Mouse (Mus musculus) monocyte, adult 2 months (primary cell): ENCODE results near the gene Abcb11.

Experiments used
- DNase-seq, 2 experiments: peaks; one replicate each; pipeline ENCODE4 v3.0.0; 2022; ENCODE audit warnings: low spot score in 2 of 2, low read depth in 1 of 2

Abcb11 gene

GRCm38 (mm10) chr2:69191059-69191458 is 151.4 kb downstream of the Abcb11 start:
- DNase-seq, result no peak

GRCm38 (mm10) chr2:69189222-69189621 is 153.2 kb downstream of the Abcb11 start:
- no peak for DNase-seq

- DNase-seq, result no peak
These were observed 153.7 kb downstream of the Abcb11 start for GRCm38 (mm10) chr2:69188732-69189131.
